Mouse (Mus musculus) cortical plate, adult 2 months (tissue): ENCODE data around the gene Peli1.

Experiments
- CTCF ChIP-seq: fragments of 200-500 bp; IDR thresholded peaks from 2 replicates; pipeline ENCODE4 v1.5.1; 2011; ENCODE audit warnings: mild to moderate bottlenecking, control low read depth, low read length; ENCODE audit not compliant: insufficient read depth; ENCODE audit errors: extremely low read depth
- POLR2A ChIP-seq: fragments of 200-500 bp; IDR thresholded peaks from 2 replicates; pipeline ENCODE4 v1.6.1; 2011; ENCODE audit warnings: mild to moderate bottlenecking, low read length, control low read depth; ENCODE audit not compliant: insufficient read depth; ENCODE audit errors: extremely low read depth

DNA sequence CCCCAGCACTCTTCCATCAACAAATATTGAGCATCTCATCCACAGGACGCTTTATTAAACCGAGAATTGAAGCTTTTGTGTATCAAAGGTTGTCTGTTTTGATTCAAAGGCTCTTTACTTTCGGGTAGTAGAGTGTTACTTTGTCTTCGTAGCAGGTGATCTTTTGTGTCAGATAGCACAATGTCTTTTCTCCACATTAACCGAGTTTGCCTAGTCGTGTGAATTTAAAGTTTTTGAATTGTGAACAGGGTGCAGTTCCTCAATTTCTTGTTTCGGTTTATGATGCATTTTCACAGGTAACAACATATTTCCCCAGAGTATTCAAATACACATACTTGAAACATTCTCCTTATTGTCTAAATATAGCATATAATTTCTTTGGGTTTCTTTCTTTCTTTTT is 1.5 kb downstream of the Peli1 start:
- no peak for TF ChIP-seq CTCF
- no peak for TF ChIP-seq POLR2A
